Mouse (Mus musculus) olfactory bulb, adult 2 months (tissue): ENCODE measurements around the gene Olfr684.

Experiments
- CTCF ChIP-seq: fragments of 200-500 bp; IDR thresholded peaks from 2 replicates; pipeline ENCODE4 v1.5.1; 2012; ENCODE audit warnings: low read depth, mild to moderate bottlenecking, low read length, moderate library complexity; ENCODE audit not compliant: insufficient read depth
- POLR2A ChIP-seq: fragments of 200-500 bp; IDR thresholded peaks from 2 replicates; pipeline ENCODE4 v1.6.1; 2012; ENCODE audit warnings: mild to moderate bottlenecking, low read depth, low read length, moderate library complexity; ENCODE audit not compliant: insufficient read depth

DNA sequence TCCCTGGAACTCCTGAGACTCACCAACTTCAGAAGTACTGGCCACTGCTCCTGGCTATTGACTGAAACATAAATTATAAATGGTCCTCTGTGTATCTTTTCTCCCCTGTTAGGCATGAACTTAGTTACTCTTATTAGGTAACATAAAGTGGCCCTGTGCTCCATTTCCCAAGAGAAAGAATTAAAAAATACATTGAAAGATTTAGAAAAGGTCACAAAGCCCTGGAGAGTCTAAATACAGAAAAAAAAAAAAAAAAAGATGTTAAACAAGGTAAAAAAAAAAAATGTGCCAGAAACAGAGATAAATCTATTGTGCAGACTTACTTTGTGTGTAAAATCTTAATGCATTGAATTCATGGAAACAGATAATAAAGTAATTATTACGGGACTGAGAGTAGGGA is at the start of gene Olfr684:
- TF ChIP-seq CTCF (no peak), POLR2A (no peak)
